Mouse (Mus musculus) midbrain, embryonic 12.5 days (tissue): ENCODE measurements around the gene Naa11. TPM values are rescaled to one million over a fixed set of nuclear protein-coding genes. Genes with fewer than 3 reads are reported as not detected.
A peak's percentile ranks its signal among the peaks of the same experiment; 100 is the strongest.

Experiments used
- ATAC-seq: fragments of 200-750 bp; cut with Nextera tagmentation; 2 replicates; pipeline ENCODE4 v1.8.0; 2017; ENCODE audit warnings: low read depth, moderate TSS enrichment, moderate library complexity; ENCODE audit not compliant: low FRiP score
- H3K27ac ChIP-seq: fragments of 300-500 bp; sonication (generic); replicated peaks from 2 replicates; pipeline ENCODE4 v1.5.1; 2016; ENCODE audit warnings: mild to moderate bottlenecking
- H3K27me3 ChIP-seq: fragments of 300-500 bp; sonication (generic); 2 replicates; pipeline ENCODE4 v1.6.1; 2016; ENCODE audit warnings: mild to moderate bottlenecking
- H3K36me3 ChIP-seq: fragments of 300-500 bp; sonication (generic); 2 replicates; pipeline ENCODE4 v1.6.1; 2016
- H3K4me1 ChIP-seq: fragments of 300-500 bp; sonication (generic); 2 replicates; pipeline ENCODE4 v1.6.1; 2016
- H3K4me2 ChIP-seq: fragments of 300-500 bp; sonication (generic); replicated peaks from 2 replicates; pipeline ENCODE4 v1.6.1; 2016; ENCODE audit warnings: mild to moderate bottlenecking, moderate library complexity
- H3K4me3 ChIP-seq: fragments of 300-500 bp; sonication (generic); 2 replicates; pipeline ENCODE4 v1.5.1; 2016; ENCODE audit warnings: mild to moderate bottlenecking
- H3K9ac ChIP-seq: fragments of 300-500 bp; sonication (generic); replicated peaks from 2 replicates; pipeline ENCODE4 v1.6.1; 2016; ENCODE audit warnings: mild to moderate bottlenecking, moderate library complexity
- H3K9me3 ChIP-seq: fragments of 300-500 bp; sonication (generic); 2 replicates; pipeline ENCODE4 v1.6.1; 2016; ENCODE audit warnings: mild to moderate bottlenecking
- WGBS: fragments of 180-500 bp; shearing (Covaris S2); methylation state at CpG from one replicate; pipeline ENCODE4 v1.1.7; 2016; 5-methylcytosine and 5-hydroxymethylcytosine counted together
- polyA plus RNA-seq: library from polyadenylated mRNA; unstranded; fragments of >200 nt; fragmentation: Nextera tagmentation; extraction: Ambion mirVana; gene quantifications from 2 replicates; pipeline ENCODE4 v1.2.1, GENCODE M21; 2016

Naa11 gene
- polyA plus RNA-seq, 1 experiment from 2014 or later, result not detected

DNA sequence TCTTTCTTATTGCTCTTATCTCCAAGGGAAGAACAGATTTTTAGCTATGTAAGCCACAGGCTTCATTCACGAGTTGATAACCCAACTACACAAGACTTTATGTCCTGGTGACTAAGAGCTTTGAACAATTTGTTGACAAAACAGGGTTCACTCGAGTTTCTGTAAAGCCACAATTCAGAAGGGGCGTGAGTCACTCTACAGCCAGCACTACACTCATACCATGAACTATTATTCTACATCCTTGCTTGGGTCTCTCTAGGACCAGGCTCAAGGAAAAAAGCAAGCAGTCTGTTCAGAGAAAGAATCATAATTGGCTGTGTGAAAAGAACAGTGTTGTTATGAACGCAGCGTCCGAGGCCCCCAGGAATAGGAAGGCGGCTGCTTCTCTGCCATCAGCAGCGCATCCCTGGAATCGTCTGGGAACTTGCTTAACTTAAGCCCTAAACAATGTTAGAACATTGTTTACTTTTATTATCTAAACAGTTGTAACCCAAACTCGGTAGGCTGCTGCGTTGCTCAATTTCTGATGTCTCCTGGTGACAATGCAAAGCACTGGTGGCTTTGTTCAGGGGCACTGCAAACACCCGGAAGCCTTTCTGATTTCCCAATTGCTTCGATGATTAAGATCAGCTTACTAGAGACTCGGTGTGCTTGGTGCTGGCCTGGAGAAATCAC lies 9.5 kb downstream of the Naa11 start:
- no peaks in the 10 kb centered on the region; the same call in 1 of the 2 replicates for H3K4me1 ChIP-seq
- H3K27ac ChIP-seq, result no peak overlapping the region
- no peaks in the 10 kb centered on the region for H3K9me3 ChIP-seq
- no peak for ATAC-seq
- no peak overlapping the region for H3K9ac ChIP-seq
- no peaks in the 10 kb centered on the region for H3K27me3 ChIP-seq
- H3K4me2 ChIP-seq, result no peak overlapping the region
- 66% methylated on average over 14 of the region's 14 CpGs for WGBS
- no peak overlapping the region for H3K4me3 ChIP-seq
- no peaks in the 10 kb centered on the region for H3K36me3 ChIP-seq

DNA sequence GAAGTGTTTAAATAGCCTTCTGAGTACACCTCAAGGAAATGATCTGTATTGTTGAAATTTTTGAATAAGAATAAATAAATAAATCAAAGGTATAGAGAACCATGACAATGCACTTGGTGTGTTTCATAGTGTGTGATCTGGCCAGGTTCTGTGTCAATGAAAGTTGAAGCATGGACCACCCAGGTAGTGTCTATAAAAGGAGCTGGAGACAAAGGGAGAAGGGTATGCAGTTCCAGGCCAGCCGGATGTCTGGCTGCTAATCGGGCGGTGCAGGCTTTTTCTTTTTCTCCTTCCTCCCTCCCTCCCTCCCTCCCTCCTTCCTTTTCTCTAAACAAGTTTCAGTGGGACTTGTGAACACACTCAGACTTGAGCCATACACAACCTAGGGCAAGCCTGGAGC lies 12.2 kb downstream of the Naa11 start:
- H3K9ac ChIP-seq, result no peak overlapping the region
- no peaks in the 10 kb centered on the region for H3K9me3 ChIP-seq
- no peaks in the 10 kb centered on the region for H3K36me3 ChIP-seq
- ATAC-seq, result peak; percentile 12; the same call in 1 of the 2 replicates
- H3K4me3 ChIP-seq, result no peak overlapping the region
- no peak overlapping the region for H3K27ac ChIP-seq
- 25% methylated on average over 3 of the region's 3 CpGs for WGBS
- no peak overlapping the region for H3K4me2 ChIP-seq
- H3K27me3 ChIP-seq, result no peaks in the 10 kb centered on the region
- no peaks in the 10 kb centered on the region; the same call in 1 of the 2 replicates for H3K4me1 ChIP-seq

DNA sequence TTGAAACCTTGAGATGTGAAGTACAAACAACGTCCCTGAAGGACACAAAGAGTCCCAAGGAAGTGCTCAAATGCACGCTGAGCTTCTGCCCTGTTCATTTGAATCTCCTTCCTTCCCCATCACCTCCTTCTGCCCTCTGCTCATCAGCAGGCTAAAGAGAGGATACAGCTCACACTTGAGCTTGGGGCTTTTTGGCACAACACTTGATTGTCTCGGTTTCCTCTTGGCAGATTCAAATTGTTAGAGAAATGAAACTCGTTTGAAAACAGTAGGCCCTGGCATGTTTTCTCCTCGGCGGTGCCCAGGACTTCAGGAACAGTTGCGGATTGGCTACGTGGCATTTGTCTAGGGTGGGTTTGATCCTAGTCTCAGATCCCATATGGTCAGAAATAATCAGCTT lies 27.4 kb downstream of the Naa11 start:
- Histone ChIP-seq H3K27me3 (no peaks in the 10 kb centered on the region), H3K27ac (no peak overlapping the region), H3K9me3 (no peaks in the 10 kb centered on the region), H3K4me3 (no peak overlapping the region), H3K4me1 (peaks cover 2% of the 10 kb centered on the region; the same call in 1 of the 2 replicates), H3K4me2 (no peak overlapping the region), H3K9ac (no peak overlapping the region), H3K36me3 (no peaks in the 10 kb centered on the region)
- 76% methylated on average over 8 of the region's 8 CpGs for WGBS
- no peak for ATAC-seq

DNA sequence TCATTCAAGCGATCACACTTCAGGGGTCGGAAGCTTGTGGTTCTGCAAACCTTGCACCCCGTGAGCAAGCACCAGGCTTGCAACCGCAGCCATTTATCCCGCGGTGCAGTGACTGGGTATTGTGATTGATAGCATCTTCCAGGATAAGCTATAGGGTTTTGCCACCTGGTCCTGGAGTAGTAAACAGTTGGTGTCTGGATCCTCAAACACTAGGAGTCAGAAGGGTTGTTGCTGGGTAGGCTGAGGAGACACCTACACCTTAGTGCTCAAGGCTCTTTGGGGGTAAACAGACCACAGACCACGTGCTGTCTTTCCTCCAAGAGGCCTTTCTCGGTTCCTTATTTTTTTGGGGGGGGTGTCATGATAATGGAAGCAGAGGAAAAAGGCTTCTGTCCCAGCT lies 27.9 kb downstream of the Naa11 start:
- H3K36me3 ChIP-seq, result no peaks in the 10 kb centered on the region
- ATAC-seq, result no peak
- H3K9me3 ChIP-seq, result no peaks in the 10 kb centered on the region
- WGBS, result 72% methylated on average over 8 of the region's 8 CpGs
- no peak overlapping the region for H3K4me3 ChIP-seq
- H3K27ac ChIP-seq, result no peak overlapping the region
- H3K4me1 ChIP-seq, result peaks cover 2% of the 10 kb centered on the region; the same call in 1 of the 2 replicates
- H3K9ac ChIP-seq, result no peak overlapping the region
- no peaks in the 10 kb centered on the region for H3K27me3 ChIP-seq
- H3K4me2 ChIP-seq, result no peak overlapping the region

DNA sequence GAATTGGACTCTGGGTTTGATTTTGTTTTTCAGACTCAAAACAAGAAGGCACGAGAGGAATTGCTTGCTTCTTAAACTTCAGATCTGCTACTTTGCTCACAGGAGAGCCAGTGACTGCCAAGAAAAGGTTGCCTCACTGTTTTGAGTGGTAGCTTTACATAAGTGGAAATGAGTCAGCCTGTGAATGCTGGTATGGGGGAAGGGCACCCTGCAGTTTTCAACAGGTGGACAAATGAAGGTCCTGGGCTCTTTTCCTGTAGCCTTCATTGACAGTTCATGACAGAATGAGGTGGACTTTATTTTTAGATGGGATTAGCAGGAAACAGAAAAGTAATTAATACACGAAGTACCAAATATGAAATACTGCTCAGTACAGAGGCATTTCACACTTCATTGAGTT lies 29.6 kb downstream of the Naa11 start:
- WGBS, result 62% methylated on average over 2 of the region's 2 CpGs
- Histone ChIP-seq H3K4me1 (peaks cover 2% of the 10 kb centered on the region; the same call in 1 of the 2 replicates), H3K4me3 (no peak overlapping the region), H3K4me2 (no peak overlapping the region), H3K27ac (no peak overlapping the region), H3K9ac (no peak overlapping the region), H3K27me3 (no peaks in the 10 kb centered on the region), H3K9me3 (no peaks in the 10 kb centered on the region), H3K36me3 (no peaks in the 10 kb centered on the region)
- ATAC-seq, result no peak

DNA sequence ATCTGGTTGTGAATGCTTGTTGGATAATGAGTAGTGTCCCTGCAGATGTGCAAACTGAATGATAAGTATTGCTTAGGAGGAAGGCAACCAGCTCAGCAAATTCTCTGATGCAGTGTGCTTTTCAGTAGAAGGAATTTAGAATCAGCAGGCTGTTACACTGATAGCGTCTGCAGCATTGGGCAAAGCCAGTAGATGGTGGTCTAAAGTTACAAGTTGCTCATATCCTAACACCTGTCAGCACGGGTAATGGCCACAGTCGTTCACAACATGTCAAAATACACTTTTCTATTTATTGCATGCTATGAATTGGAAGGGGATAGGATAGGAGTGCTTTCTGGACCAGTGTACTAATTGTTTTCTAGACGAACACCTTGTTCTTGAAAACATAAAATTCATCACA lies 33.1 kb downstream of the Naa11 start:
- 80% methylated on average over 4 of the region's 4 CpGs for whole genome bisulfite sequencing

DNA sequence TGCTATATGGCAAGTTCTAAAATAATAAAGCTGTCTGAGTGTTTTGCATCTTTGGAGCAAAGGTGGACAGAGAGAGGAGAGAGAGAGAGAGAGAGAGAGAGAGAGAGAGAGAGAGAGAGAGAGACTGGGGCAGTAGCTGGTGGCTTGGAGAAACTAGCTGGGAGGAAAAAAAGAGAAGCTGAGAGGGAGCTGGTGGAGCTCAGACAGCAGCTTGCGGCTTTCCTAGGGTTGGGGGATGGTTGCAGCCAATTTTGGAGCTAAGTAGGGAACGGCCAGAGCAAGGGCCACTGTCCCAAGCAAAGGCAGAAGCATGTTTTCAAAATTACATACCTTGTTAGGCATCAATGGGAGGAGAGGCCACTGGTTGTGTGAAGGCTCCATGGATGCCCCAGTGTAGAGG lies 36.0 kb downstream of the Naa11 start:
- Histone ChIP-seq H3K9me3 (no peaks in the 10 kb centered on the region), H3K9ac (no peak overlapping the region), H3K4me2 (no peak overlapping the region), H3K4me1 (no peaks in the 10 kb centered on the region), H3K27me3 (no peaks in the 10 kb centered on the region), H3K4me3 (no peak overlapping the region), H3K27ac (no peak overlapping the region), H3K36me3 (no peaks in the 10 kb centered on the region)
- no peak for ATAC-seq
- WGBS, result 44% methylated on average over 2 of the region's 2 CpGs

More for the DNA sequence above, 33.1 kb downstream of the Naa11 start:
- Histone ChIP-seq H3K27me3 (no peaks in the 10 kb centered on the region), H3K9me3 (no peaks in the 10 kb centered on the region), H3K27ac (no peak overlapping the region), H3K9ac (no peak overlapping the region), H3K4me3 (no peak overlapping the region), H3K4me1 (peaks cover 2% of the 10 kb centered on the region; the same call in 1 of the 2 replicates), H3K4me2 (no peak overlapping the region), H3K36me3 (no peaks in the 10 kb centered on the region)
- ATAC-seq, result no peak

DNA sequence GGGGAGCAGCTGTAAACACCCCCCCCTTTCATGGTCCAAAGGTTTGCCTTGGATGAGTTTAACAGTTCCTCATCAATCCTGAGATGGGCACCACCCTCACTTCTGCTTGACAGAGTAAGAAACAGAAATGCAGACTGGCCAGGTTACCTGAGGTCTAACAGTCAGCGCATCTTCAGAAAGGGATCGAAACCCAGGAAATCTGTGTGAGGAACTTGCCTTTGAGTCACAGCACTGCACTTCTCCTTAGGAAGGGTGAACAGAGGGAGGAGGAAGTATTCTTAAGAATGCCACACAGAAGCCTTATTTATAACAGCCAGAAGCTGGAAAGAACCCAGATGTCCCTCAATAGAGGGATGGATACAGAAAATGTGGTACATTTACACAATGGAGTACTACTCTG lies 37.0 kb downstream of the Naa11 start:
- WGBS, result 100% methylated on average over 2 of the region's 2 CpGs
- no peak overlapping the region for H3K4me3 ChIP-seq
- H3K27me3 ChIP-seq, result no peaks in the 10 kb centered on the region

DNA sequence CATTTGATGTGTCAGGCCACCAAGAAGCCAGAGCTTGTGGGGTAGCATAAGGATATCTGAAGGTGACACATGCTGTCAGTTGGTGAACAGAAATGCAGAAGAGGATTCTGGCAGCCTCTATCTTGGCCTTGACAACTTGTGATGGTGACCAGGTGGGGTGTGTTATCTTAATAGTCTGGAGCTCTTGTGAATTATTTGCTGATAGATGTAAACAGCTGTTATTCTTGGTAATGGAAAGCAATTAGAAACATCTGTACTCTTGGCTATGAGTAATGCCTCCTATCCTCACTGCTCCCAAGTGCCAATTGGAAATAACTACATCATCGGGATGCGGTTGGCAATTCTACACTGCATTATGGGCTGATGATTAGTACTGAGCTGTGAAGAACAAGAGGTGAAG lies 43.4 kb downstream of the Naa11 start:
- H3K27me3 ChIP-seq, result no peaks in the 10 kb centered on the region
- H3K9me3 ChIP-seq, result no peaks in the 10 kb centered on the region
- no peak overlapping the region for H3K9ac ChIP-seq
- no peaks in the 10 kb centered on the region for H3K4me1 ChIP-seq
- no peaks in the 10 kb centered on the region for H3K36me3 ChIP-seq
- H3K4me2 ChIP-seq, result no peak overlapping the region
- 99% methylated on average over 2 of the region's 2 CpGs for WGBS
- no peak for ATAC-seq
- H3K4me3 ChIP-seq, result no peak overlapping the region
- H3K27ac ChIP-seq, result no peak overlapping the region

More for the DNA sequence above, 37.0 kb downstream of the Naa11 start:
- Histone ChIP-seq H3K27ac (no peak overlapping the region), H3K9ac (no peak overlapping the region), H3K9me3 (no peaks in the 10 kb centered on the region), H3K4me1 (no peaks in the 10 kb centered on the region), H3K36me3 (no peaks in the 10 kb centered on the region), H3K4me2 (no peak overlapping the region)
- no peak for ATAC-seq

DNA sequence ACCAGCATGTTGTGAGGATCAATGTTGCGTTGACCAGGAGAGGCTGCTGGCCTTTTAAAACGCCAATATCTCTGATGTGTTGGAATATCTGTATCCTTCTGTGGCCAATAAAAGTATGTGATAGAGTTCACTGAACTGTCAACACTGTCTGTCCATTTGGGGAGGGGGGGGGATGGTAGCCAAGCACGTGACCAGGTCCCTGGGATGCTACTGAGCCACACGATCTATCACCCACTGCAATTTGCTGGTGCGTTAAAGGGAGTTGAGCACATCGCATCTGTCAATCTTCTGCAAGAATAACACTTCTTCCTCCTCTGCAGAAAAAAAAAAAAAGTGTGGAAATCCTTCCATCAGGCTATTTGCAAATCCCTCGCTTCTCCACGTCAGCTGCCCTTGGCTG lies 43.9 kb downstream of the Naa11 start:
- ATAC-seq, result no peak
- WGBS, result 88% methylated on average over 8 of the region's 8 CpGs
- Histone ChIP-seq H3K27ac (no peak overlapping the region), H3K27me3 (no peaks in the 10 kb centered on the region), H3K4me1 (no peaks in the 10 kb centered on the region), H3K36me3 (no peaks in the 10 kb centered on the region), H3K4me3 (no peak overlapping the region), H3K9me3 (no peaks in the 10 kb centered on the region), H3K9ac (no peak overlapping the region), H3K4me2 (no peak overlapping the region)

DNA sequence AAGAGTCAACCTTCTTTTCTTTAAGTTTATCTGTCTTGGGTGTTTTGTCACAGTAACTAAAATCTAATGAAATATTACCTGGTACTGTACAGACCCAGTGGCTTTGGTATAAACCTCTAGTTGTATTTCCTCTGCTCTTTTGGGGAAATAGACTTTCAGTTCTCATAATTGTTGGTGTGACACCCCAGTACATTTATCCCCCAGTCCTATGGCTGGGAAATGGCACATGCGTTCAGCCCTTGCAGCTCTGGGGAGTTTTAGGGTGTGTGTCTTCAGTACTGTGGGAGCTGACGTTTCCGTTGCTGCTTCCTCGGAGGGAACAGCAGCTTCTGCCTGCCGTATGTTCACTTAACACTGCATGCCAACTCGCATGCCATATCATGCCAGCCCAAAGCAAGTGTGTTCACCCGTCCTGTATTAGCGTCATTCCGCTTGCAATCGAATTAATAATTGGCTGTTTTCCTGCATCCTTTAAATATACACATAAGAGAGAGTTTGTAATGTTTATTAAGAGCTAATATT lies 46.4 kb downstream of the Naa11 start:
- ATAC-seq, result no peak
- Histone ChIP-seq H3K36me3 (no peaks in the 10 kb centered on the region), H3K27me3 (no peaks in the 10 kb centered on the region), H3K4me2 (no peak overlapping the region), H3K9ac (no peak overlapping the region), H3K27ac (no peak overlapping the region), H3K9me3 (no peaks in the 10 kb centered on the region), H3K4me3 (no peak overlapping the region), H3K4me1 (no peaks in the 10 kb centered on the region)
- 91% methylated on average over 10 of the region's 10 CpGs for WGBS

DNA sequence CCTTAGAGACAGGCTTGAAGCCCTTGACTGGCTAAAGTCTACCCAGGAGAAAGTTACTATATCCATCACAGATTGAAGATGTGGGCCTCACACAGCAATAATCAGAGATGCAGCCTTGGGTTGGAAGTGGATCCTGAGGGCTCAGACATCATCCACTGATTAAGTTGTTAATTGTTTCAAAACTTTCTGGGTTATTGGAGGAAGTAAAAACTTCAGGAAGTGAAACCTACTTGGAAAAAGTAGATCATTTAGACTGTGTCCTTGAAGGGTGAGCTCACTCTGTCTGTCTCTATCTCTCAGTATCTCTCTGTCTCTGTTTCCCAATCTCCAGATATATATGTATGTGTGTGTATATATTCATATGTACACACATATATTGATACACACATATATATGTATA lies 47.0 kb downstream of the Naa11 start:
- Histone ChIP-seq H3K36me3 (no peaks in the 10 kb centered on the region), H3K9ac (no peak overlapping the region), H3K9me3 (no peaks in the 10 kb centered on the region), H3K27ac (no peak overlapping the region), H3K4me1 (no peaks in the 10 kb centered on the region), H3K4me3 (no peak overlapping the region), H3K4me2 (no peak overlapping the region), H3K27me3 (no peaks in the 10 kb centered on the region)
- no peak for ATAC-seq

DNA sequence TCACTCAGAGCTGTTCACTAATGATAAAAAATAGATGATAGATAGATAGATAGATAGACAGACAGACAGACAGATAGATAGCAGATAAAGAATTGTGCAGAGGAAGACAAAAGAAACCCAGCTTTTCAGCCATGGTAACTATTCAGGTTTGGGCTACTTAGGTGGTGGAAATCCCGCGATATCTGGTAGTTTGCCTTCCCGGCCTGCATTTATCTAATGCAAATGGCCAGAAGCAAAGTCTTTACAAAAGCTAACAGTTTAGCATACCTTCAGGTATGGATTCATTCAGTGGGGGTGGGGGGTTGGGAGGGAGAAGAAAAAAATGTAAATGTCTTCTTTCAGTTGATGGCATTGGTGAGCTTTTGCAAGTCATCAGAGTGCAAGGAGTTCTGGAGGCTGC lies 48.0 kb downstream of the Naa11 start:
- Histone ChIP-seq H3K4me1 (no peaks in the 10 kb centered on the region), H3K27me3 (no peaks in the 10 kb centered on the region), H3K36me3 (no peaks in the 10 kb centered on the region), H3K4me3 (no peak overlapping the region), H3K4me2 (no peak overlapping the region), H3K9me3 (no peaks in the 10 kb centered on the region), H3K9ac (no peak overlapping the region), H3K27ac (no peak overlapping the region)
- no peak for ATAC-seq
- WGBS, result 84% methylated on average over 3 of the region's 3 CpGs
